Mouse (Mus musculus): ENCODE data around the gene Mink1. TPM values are rescaled to one million over a fixed set of nuclear protein-coding genes. Genes with fewer than 3 reads are reported as not detected.

Mink1 gene
- polyA plus RNA-seq, 1 experiment from 2014 or later, result 51.1 TPM

Other genes starting within 250 kb of the Mink1 start
- not detected in 3 replicates for gene Alox12e, start 240.3 kb upstream of the Mink1 start, polyA plus RNA-seq (2018)
- gene Alox15, start 210.8 kb upstream of the Mink1 start, polyA plus RNA-seq (2018), result not detected in 3 replicates
- gene Pelp1, start 152.8 kb upstream of the Mink1 start, polyA plus RNA-seq (2018), result 16.8 to 21.8 TPM (median 20.3 TPM) in 3 replicates
- gene Arrb2, start 130.2 kb upstream of the Mink1 start, polyA plus RNA-seq (2018), result 230 to 319 TPM (median 312 TPM) in 3 replicates
- gene Med11, start 111.0 kb upstream of the Mink1 start, polyA plus RNA-seq (2018), result 29.8 to 44.9 TPM (median 39.4 TPM) in 3 replicates
- gene Zmynd15, start 103.4 kb upstream of the Mink1 start, polyA plus RNA-seq (2018), result 2.4 to 5.2 TPM (median 4.4 TPM) in 3 replicates
- 84.4 to 133 TPM (median 111 TPM) in 3 replicates for gene Cxcl16, start 102.9 kb upstream of the Mink1 start, polyA plus RNA-seq (2018)
- 2.7 to 4.1 TPM in 2 of 3 replicates, not detected in the other for gene Tm4sf5, start 57.6 kb upstream of the Mink1 start, polyA plus RNA-seq (2018)
- not detected in 3 replicates for gene Vmo1, start 48.3 kb upstream of the Mink1 start, polyA plus RNA-seq (2018)
- gene Gltpd2, start 43.7 kb upstream of the Mink1 start, polyA plus RNA-seq (2018), result not detected in 3 replicates
- gene Psmb6, start 37.5 kb upstream of the Mink1 start, polyA plus RNA-seq (2018), result 305 to 399 TPM (median 395 TPM) in 3 replicates
- not detected in 3 replicates for gene Gm40193, start 29.9 kb upstream of the Mink1 start, polyA plus RNA-seq (2018)
- 19.1 to 36.3 TPM (median 25.0 TPM) in 3 replicates for gene Pld2, start 22.8 kb upstream of the Mink1 start, polyA plus RNA-seq (2018)
- gene 4930544D05Rik, start 53.0 kb downstream of the Mink1 start, polyA plus RNA-seq (2018), result not detected in 3 replicates
- gene Chrne, start 56.3 kb downstream of the Mink1 start, polyA plus RNA-seq (2018), result not detected in 3 replicates
- 0.09 to 2.0 TPM (median 0.28 TPM) in 3 replicates for gene Gp1ba, start 76.2 kb downstream of the Mink1 start, polyA plus RNA-seq (2018)
- 11.6 to 41.2 TPM (median 23.9 TPM) in 3 replicates for gene Rnf167, start 84.4 kb downstream of the Mink1 start, polyA plus RNA-seq (2018)
- 53.0 to 112 TPM (median 103 TPM) in 3 replicates for gene Slc25a11, start 84.6 kb downstream of the Mink1 start, polyA plus RNA-seq (2018)
- gene Pfn1, start 91.8 kb downstream of the Mink1 start, polyA plus RNA-seq (2018), result 1,563 to 2,873 TPM (median 2,872 TPM) in 3 replicates
- 3.0 to 5.4 TPM (median 4.8 TPM) in 3 replicates for gene Eno3, start 94.3 kb downstream of the Mink1 start, polyA plus RNA-seq (2018)
- 72.0 to 176 TPM (median 83.0 TPM) in 3 replicates for gene Spag7, start 106.5 kb downstream of the Mink1 start, polyA plus RNA-seq (2018)
- 35.3 to 53.1 TPM (median 41.4 TPM) in 3 replicates for gene Camta2, start 125.2 kb downstream of the Mink1 start, polyA plus RNA-seq (2018)
- 0.32 to 0.85 TPM (median 0.36 TPM) in 3 replicates for gene Inca1, start 137.3 kb downstream of the Mink1 start, polyA plus RNA-seq (2018)
- 60.6 to 75.9 TPM (median 62.3 TPM) in 3 replicates for gene Kif1c, start 137.7 kb downstream of the Mink1 start, polyA plus RNA-seq (2018)
- gene Zfp3, start 201.3 kb downstream of the Mink1 start, polyA plus RNA-seq (2018), result 3.6 to 4.3 TPM (median 3.6 TPM) in 3 replicates
- 1.2 to 5.3 TPM (median 2.4 TPM) in 3 replicates for gene Scimp, start 249.7 kb downstream of the Mink1 start, polyA plus RNA-seq (2018)

Data from macrophage (primary cell).